Mouse (Mus musculus): ENCODE data around the gene A4gnt.

DNA sequence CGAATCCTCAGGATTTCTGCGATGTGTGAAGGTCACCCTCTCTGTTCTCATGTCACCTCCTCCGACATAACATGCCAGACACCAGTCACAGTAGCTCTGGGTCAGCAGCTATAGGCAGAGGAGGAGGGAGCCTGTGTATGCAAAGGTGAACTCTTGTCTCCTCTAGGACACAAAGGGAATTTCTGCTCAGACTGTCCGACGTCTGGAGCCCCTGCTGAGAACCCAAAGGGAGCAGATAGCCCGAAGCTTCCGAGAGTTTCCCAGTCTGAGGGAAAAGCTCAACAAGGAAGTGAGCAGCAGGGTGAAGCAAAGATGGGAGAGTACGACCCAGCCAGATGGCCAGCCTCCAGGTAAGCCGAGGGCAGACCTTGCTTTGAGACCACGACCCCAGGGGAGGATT is 48.5 kb downstream of the A4gnt start:
- TF ChIP-seq CTCF (IDR thresholded peaks at IDR 0.05; ENCODE audit: low read depth, low read length), result no peak
- TF ChIP-seq POLR2A (IDR thresholded peaks at IDR 0.05; ENCODE audit: borderline replicate concordance, low read depth, low read length), result no peak
